Mouse (Mus musculus) embryonic facial prominence, embryonic 12.5 days (tissue): Measurements from ENCODE around the gene Syf2. TPM values are rescaled to one million over a fixed set of nuclear protein-coding genes. Genes with fewer than 3 reads are reported as not detected.
A peak's percentile ranks its signal among the peaks of the same experiment; 100 is the strongest.

Experiments
- ATAC-seq: fragments of 200-750 bp; cut with Nextera tagmentation; 2 replicates; pipeline ENCODE4 v1.8.0; 2017; ENCODE audit not compliant: insufficient number of reproducible peaks, insufficient read depth, low FRiP score, low TSS enrichment
- H3K27ac ChIP-seq: fragments of 300-500 bp; sonication (generic); 2 replicates; pipeline ENCODE4 v1.5.1; 2016; ENCODE audit warnings: mild to moderate bottlenecking
- H3K27me3 ChIP-seq: fragments of 300-500 bp; sonication (generic); 2 replicates; pipeline ENCODE4 v1.6.1; 2016; ENCODE audit warnings: mild to moderate bottlenecking, moderate library complexity
- H3K36me3 ChIP-seq: fragments of 300-500 bp; sonication (generic); 2 replicates; pipeline ENCODE4 v1.6.1; 2016; ENCODE audit warnings: mild to moderate bottlenecking
- H3K4me1 ChIP-seq: fragments of 300-500 bp; sonication (generic); 2 replicates; pipeline ENCODE4 v1.6.1; 2016
- H3K4me2 ChIP-seq: fragments of 300-500 bp; sonication (generic); replicated peaks from 2 replicates; pipeline ENCODE4 v1.6.1; 2016; ENCODE audit warnings: mild to moderate bottlenecking, moderate library complexity
- H3K4me3 ChIP-seq: fragments of 300-500 bp; sonication (generic); 2 replicates; pipeline ENCODE4 v1.5.1; 2016; ENCODE audit warnings: mild to moderate bottlenecking
- H3K9ac ChIP-seq: fragments of 300-500 bp; sonication (generic); 2 replicates; pipeline ENCODE4 v1.6.1; 2016; ENCODE audit warnings: mild to moderate bottlenecking, moderate library complexity
- H3K9me3 ChIP-seq: fragments of 300-500 bp; sonication (generic); 2 replicates; pipeline ENCODE4 v1.6.1; 2016; ENCODE audit warnings: mild to moderate bottlenecking, moderate library complexity
- WGBS: fragments of 180-500 bp; shearing (Covaris S2); methylation state at CpG from one replicate; pipeline ENCODE4 v1.1.7; 2016; 5-methylcytosine and 5-hydroxymethylcytosine counted together
- polyA plus RNA-seq: library from polyadenylated mRNA; unstranded; fragments of >200 nt; fragmentation: Nextera tagmentation; extraction: Ambion mirVana; gene quantifications from 2 replicates; pipeline ENCODE4 v1.2.1, GENCODE M21; 2016

The Syf2 gene
- polyA plus RNA-seq, 1 experiment from 2014 or later, result 77.2 TPM

GRCm38 (mm10) chr4:134914864-134915209, 15.9 kb upstream of the Syf2 start, which contains the start of gene Tmem50a:
Gene Tmem50a, minus strand, starts transcription at chr4:134915024.
- H3K4me1 ChIP-seq, result peaks cover 8% of the 10 kb centered on the region; the same call in 1 of the 2 replicates
- WGBS, result under 1% methylated on average over 25 of the region's 25 CpGs

GRCm38 (mm10) chr4:134915223-134916050, 15.3 kb upstream of the Syf2 start:
- H3K27me3 ChIP-seq, result no peaks in the 10 kb centered on the region
- H3K4me3 ChIP-seq, result peak overlapping the region; percentile 86
- peaks cover 13% of the 10 kb centered on the region for H3K36me3 ChIP-seq
- H3K27ac ChIP-seq, result peak overlapping the region; percentile 91
- peaks cover 8% of the 10 kb centered on the region; the same call in 1 of the 2 replicates for H3K4me1 ChIP-seq
- H3K9ac ChIP-seq, result peak overlapping the region; percentile 94
- no peaks in the 10 kb centered on the region for H3K9me3 ChIP-seq
- whole genome bisulfite sequencing, result 58% methylated on average over 14 of the region's 14 CpGs
- ATAC-seq, result peak; percentile 57; the same call in 1 of the 2 replicates
- peak overlapping the region; percentile 54 for H3K4me2 ChIP-seq

More at GRCm38 (mm10) chr4:134914864-134915209, 15.9 kb upstream of the Syf2 start, which contains the start of gene Tmem50a:
- peak; percentile 86 for ATAC-seq
- peak within 1 kb of the TSS; percentile 94 for H3K9ac ChIP-seq
- H3K4me3 ChIP-seq, result peak within 1 kb of the TSS; percentile 86
- H3K4me2 ChIP-seq, result peak within 1 kb of the TSS; percentile 54
- H3K36me3 ChIP-seq, result peaks cover 15% of the 10 kb centered on the region
- peak within 1 kb of the TSS; percentile 91 for H3K27ac ChIP-seq
- H3K9me3 ChIP-seq, result no peaks in the 10 kb centered on the region
- no peaks in the 10 kb centered on the region for H3K27me3 ChIP-seq

GRCm38 (mm10) chr4:134917194-134917593, 13.5 kb upstream of the Syf2 start:
- no peaks in the 10 kb centered on the region for H3K9me3 ChIP-seq
- no peak overlapping the region for H3K4me2 ChIP-seq
- no peak overlapping the region for H3K27ac ChIP-seq
- no peak overlapping the region for H3K4me3 ChIP-seq
- H3K36me3 ChIP-seq, result peaks cover 4% of the 10 kb centered on the region; the same call in 1 of the 2 replicates
- ATAC-seq, result no peak
- WGBS, result 70% methylated on average over 3 of the region's 3 CpGs
- peaks cover 8% of the 10 kb centered on the region; the same call in 1 of the 2 replicates for H3K4me1 ChIP-seq
- no peak overlapping the region for H3K9ac ChIP-seq
- H3K27me3 ChIP-seq, result no peaks in the 10 kb centered on the region

GRCm38 (mm10) chr4:134918381-134918780, 12.3 kb upstream of the Syf2 start:
- Histone ChIP-seq H3K9ac (no peak overlapping the region), H3K4me2 (no peak overlapping the region), H3K27ac (no peak overlapping the region), H3K9me3 (no peaks in the 10 kb centered on the region), H3K27me3 (no peaks in the 10 kb centered on the region), H3K36me3 (no peaks in the 10 kb centered on the region), H3K4me3 (no peak overlapping the region), H3K4me1 (peaks cover 4% of the 10 kb centered on the region; the same call in 1 of the 2 replicates)
- ATAC-seq, result no peak
- 52% methylated on average over 7 of the region's 7 CpGs for WGBS

- WGBS, result 41% methylated on average over 12 of the region's 12 CpGs
- no peaks in the 10 kb centered on the region for H3K36me3 ChIP-seq
- no peaks in the 10 kb centered on the region for H3K27me3 ChIP-seq
- no peak overlapping the region for H3K4me2 ChIP-seq
- H3K9me3 ChIP-seq, result no peaks in the 10 kb centered on the region
- H3K9ac ChIP-seq, result no peak overlapping the region
- H3K4me3 ChIP-seq, result no peak overlapping the region
- no peak for ATAC-seq
- no peak overlapping the region for H3K27ac ChIP-seq
- H3K4me1 ChIP-seq, result peaks cover 3% of the 10 kb centered on the region; the same call in 1 of the 2 replicates
Observed at GRCm38 (mm10) chr4:134919733-134920540, 10.8 kb upstream of the Syf2 start.

- H3K4me1 ChIP-seq, result peaks cover 6% of the 10 kb centered on the region
- no peak overlapping the region for H3K4me3 ChIP-seq
- H3K9ac ChIP-seq, result no peak overlapping the region
- no peak for ATAC-seq
- no peak overlapping the region for H3K4me2 ChIP-seq
- no peaks in the 10 kb centered on the region for H3K9me3 ChIP-seq
- no peak overlapping the region for H3K27ac ChIP-seq
- WGBS, result 92% methylated on average over 6 of the region's 6 CpGs
- peaks cover 5% of the 10 kb centered on the region for H3K36me3 ChIP-seq
- H3K27me3 ChIP-seq, result no peaks in the 10 kb centered on the region
Observed at GRCm38 (mm10) chr4:134920631-134921030, 10.1 kb upstream of the Syf2 start.

- Histone ChIP-seq H3K27me3 (no peaks in the 10 kb centered on the region), H3K9me3 (no peaks in the 10 kb centered on the region), H3K4me2 (no peak overlapping the region), H3K36me3 (peaks cover 15% of the 10 kb centered on the region), H3K4me1 (peaks cover 12% of the 10 kb centered on the region), H3K4me3 (no peak overlapping the region), H3K27ac (no peak overlapping the region), H3K9ac (no peak overlapping the region)
- 97% methylated on average over 4 of the region's 4 CpGs for WGBS
- no peak for ATAC-seq
Observed at GRCm38 (mm10) chr4:134921703-134922102, 9.0 kb upstream of the Syf2 start.

- Histone ChIP-seq H3K27me3 (no peaks in the 10 kb centered on the region), H3K36me3 (peaks cover 20% of the 10 kb centered on the region), H3K4me3 (peak overlapping the region; percentile 100), H3K4me1 (peaks cover 12% of the 10 kb centered on the region), H3K4me2 (peak overlapping the region; percentile 71), H3K9ac (peak overlapping the region; percentile 57), H3K9me3 (no peaks in the 10 kb centered on the region), H3K27ac (peak overlapping the region; percentile 85)
- ATAC-seq, result no peak
- WGBS, result 53% methylated on average over 10 of the region's 10 CpGs
Observed at GRCm38 (mm10) chr4:134922111-134922924, 8.4 kb upstream of the Syf2 start.

GRCm38 (mm10) chr4:134922925-134923244, 7.8 kb upstream of the Syf2 start:
- peak overlapping the region; percentile 71 for H3K4me2 ChIP-seq
- peak overlapping the region; percentile 85 for H3K27ac ChIP-seq
- H3K4me3 ChIP-seq, result peak overlapping the region; percentile 100
- H3K36me3 ChIP-seq, result peaks cover 24% of the 10 kb centered on the region
- H3K4me1 ChIP-seq, result peaks cover 12% of the 10 kb centered on the region
- peak overlapping the region; percentile 57 for H3K9ac ChIP-seq
- no peaks in the 10 kb centered on the region for H3K27me3 ChIP-seq
- no peak for ATAC-seq
- no peaks in the 10 kb centered on the region for H3K9me3 ChIP-seq
- WGBS, result 0% methylated on average over 13 of the region's 13 CpGs

- peak; percentile 87 for ATAC-seq
- under 1% methylated on average over 64 of the region's 64 CpGs for WGBS
- Histone ChIP-seq H3K4me3 (peak within 1 kb of the TSS; percentile 100), H3K4me1 (peaks cover 12% of the 10 kb centered on the region), H3K36me3 (peaks cover 28% of the 10 kb centered on the region), H3K27ac (peak within 1 kb of the TSS; percentile 92), H3K4me2 (peak within 1 kb of the TSS; percentile 71), H3K27me3 (no peaks in the 10 kb centered on the region), H3K9me3 (no peaks in the 10 kb centered on the region), H3K9ac (peak within 1 kb of the TSS; percentile 99)
Observed at GRCm38 (mm10) chr4:134923258-134924018, 7.3 kb upstream of the Syf2 start, which contains the start of gene Rsrp1. Gene Rsrp1, plus strand, starts transcription at chr4:134923592.
